Mouse (Mus musculus) limb, embryonic 14.5 days (tissue): ENCODE results near the gene Endog. TPM values are rescaled to one million over a fixed set of nuclear protein-coding genes. Genes with fewer than 3 reads are reported as not detected.

Experiments
- ATAC-seq: fragments of 200-750 bp; cut with Nextera tagmentation; 2 replicates; pipeline ENCODE4 v1.8.0; 2017; ENCODE audit warnings: low read depth, moderate number of reproducible peaks, moderate TSS enrichment; ENCODE audit not compliant: low FRiP score
- DNase-seq: peaks from one replicate; pipeline ENCODE4 v3.0.0-alpha.2; 2015; ENCODE audit warnings: low spot score
- H3K27ac ChIP-seq: fragments of 300-500 bp; sonication (generic); replicated peaks from 2 replicates; pipeline ENCODE4 v1.5.1; 2014; ENCODE audit warnings: low read depth, mild to moderate bottlenecking, low read length, moderate library complexity, mixed read lengths
- H3K27me3 ChIP-seq: fragments of 300-500 bp; sonication (generic); 2 replicates; pipeline ENCODE4 v1.6.1; 2014; ENCODE audit warnings: low read length, mixed read lengths; ENCODE audit not compliant: control insufficient read depth, insufficient read depth
- H3K36me3 ChIP-seq: fragments of 300-500 bp; sonication (generic); 2 replicates; pipeline ENCODE4 v1.6.1; 2014; ENCODE audit warnings: mild to moderate bottlenecking, low read length, moderate library complexity, mixed read lengths; ENCODE audit not compliant: control insufficient read depth, insufficient read depth
- H3K4me1 ChIP-seq: fragments of 300-500 bp; sonication (generic); 2 replicates; pipeline ENCODE4 v1.6.1; 2014; ENCODE audit warnings: antibody characterized with exemption, low read length, mixed read lengths; ENCODE audit not compliant: control insufficient read depth, insufficient read depth
- H3K4me2 ChIP-seq: fragments of 300-500 bp; sonication (generic); replicated peaks from 2 replicates; pipeline ENCODE4 v1.6.1; 2014; ENCODE audit warnings: low read depth, mild to moderate bottlenecking, low read length, moderate library complexity; ENCODE audit not compliant: severe bottlenecking
- H3K4me3 ChIP-seq: fragments of 300-500 bp; sonication (generic); replicated peaks from 2 replicates; pipeline ENCODE4 v1.5.1; 2014; ENCODE audit warnings: low read length
- H3K9ac ChIP-seq: fragments of 300-500 bp; sonication (generic); 2 replicates; pipeline ENCODE4 v1.6.1; 2014; ENCODE audit warnings: mild to moderate bottlenecking, low read depth, low read length, moderate library complexity; ENCODE audit not compliant: severe bottlenecking
- H3K9me3 ChIP-seq: fragments of 300-500 bp; sonication (generic); 2 replicates; pipeline ENCODE4 v1.6.1; 2016; ENCODE audit warnings: low read length; ENCODE audit not compliant: control insufficient read depth
- POLR2A ChIP-seq: fragments of 200-500 bp; IDR thresholded peaks from 2 replicates; pipeline ENCODE4 v1.8.0; 2012; ENCODE audit warnings: inconsistent platforms, mild to moderate bottlenecking, moderate library complexity, borderline replicate concordance; ENCODE audit not compliant: insufficient read depth, insufficient read length; ENCODE audit errors: extremely low read depth
- WGBS: fragments of 180-500 bp; shearing (Covaris S2); extraction: QIAGEN DNeasy Blood & Tissue Kit; methylation state at CpG from one replicate; pipeline ENCODE4 v1.1.7; 2014; 5-methylcytosine and 5-hydroxymethylcytosine counted together
- polyA plus RNA-seq, 2 experiments: library from polyadenylated mRNA; depleted of rRNA in 1 of 2; stranded (reverse) in 1 of 2; unstranded in 1 of 2; fragments of >200 nt; fragmentation: Nextera tagmentation in 1 of 2; extraction: Ambion mirVana in 1 of 2; gene quantifications; 2 replicates each; pipeline versions ENCODE4 v1.2.1 to v1.2.3; 2012 to 2014

Gene Endog
- polyA plus RNA-seq (2012; rRNA removed) (18.5 and 24.7 TPM in 2 replicates), polyA plus RNA-seq (2014; fragmentation: Nextera tagmentation; extraction: Ambion mirVana) (20.9 and 22.6 TPM in 2 replicates)

GRCm38 (mm10) chr2:30171371-30171996, at the start of gene Endog:
Gene Endog (plus strand): TSS chr2:30171493.
- Histone ChIP-seq H3K27me3 (no peaks in the 10 kb centered on the region), H3K36me3 (peaks cover 39% of the 10 kb centered on the region), H3K4me1 (no peaks in the 10 kb centered on the region), H3K9ac (peak within 1 kb of the TSS; percentile 67), H3K4me2 (peak within 1 kb of the TSS; percentile 94), H3K4me3 (peak within 1 kb of the TSS; percentile 61), H3K27ac (peak within 1 kb of the TSS; percentile 64), H3K9me3 (peaks cover 6% of the 10 kb centered on the region; the same call in 1 of the 2 replicates)
- 0 out of 2 replicates have a peak, but pooled peaks have one; percentile 66 for TF ChIP-seq POLR2A
- peak; percentile 93 for ATAC-seq
- peak; percentile 85 for DNase-seq
- WGBS: 2% methylated on average over 64 of the region's 75 CpGs

- no peak for ATAC-seq
- WGBS: 87% methylated on average over 5 of the region's 5 CpGs
These were observed 48.5 kb upstream of the Endog start for GRCm38 (mm10) chr2:30122766-30123165.

DNA sequence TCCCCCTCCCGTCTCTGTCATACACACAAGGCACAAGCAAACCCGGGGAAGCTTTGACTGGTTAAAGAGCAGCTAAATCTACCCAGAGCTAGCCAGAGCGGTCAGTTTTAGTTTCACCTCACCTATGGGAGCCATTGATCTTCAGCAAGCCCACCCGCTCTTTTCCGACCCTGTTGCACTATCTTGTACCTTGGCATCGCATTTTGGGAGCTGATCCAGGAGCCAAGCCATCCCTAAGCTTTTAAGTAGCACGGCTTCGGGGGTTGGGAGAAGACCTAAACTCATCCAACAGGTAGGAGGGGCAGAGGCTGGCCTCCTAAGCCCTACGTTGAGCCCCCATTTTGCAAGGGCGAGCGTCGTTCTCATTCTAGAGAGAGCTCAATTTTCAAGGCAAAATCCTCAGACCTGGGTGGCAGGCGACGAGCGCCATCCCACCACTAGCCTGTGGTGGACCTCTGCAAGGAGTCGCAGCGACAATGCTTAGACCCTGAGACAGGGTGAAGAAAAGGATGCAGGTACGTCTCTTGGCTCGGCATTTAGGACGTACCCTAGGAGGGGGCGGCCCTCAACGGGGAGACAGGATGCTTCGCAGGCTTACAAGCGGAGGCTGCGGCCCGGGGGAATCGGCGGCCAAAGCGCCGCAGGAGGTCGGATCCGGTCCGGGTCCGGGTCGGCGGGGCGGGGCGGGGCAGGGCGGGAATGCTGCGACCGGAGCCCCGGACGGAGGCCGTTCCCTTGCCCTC, 47.4 kb upstream of the Endog start:
- H3K4me3 ChIP-seq: peak overlapping the region; percentile 83
- DNase-seq (peak; percentile 26), ATAC-seq (peak; percentile 66)
- H3K27me3 ChIP-seq: no peaks in the 10 kb centered on the region
- H3K4me2 ChIP-seq: peak overlapping the region; percentile 91
- peaks cover 13% of the 10 kb centered on the region; the same call in 1 of the 2 replicates for H3K4me1 ChIP-seq
- peaks cover 14% of the 10 kb centered on the region for H3K36me3 ChIP-seq
- 3% methylated on average over 39 of the region's 44 CpGs for WGBS
- no peak for TF ChIP-seq POLR2A
- H3K9ac ChIP-seq: peak overlapping the region; percentile 89
- no peaks in the 10 kb centered on the region for H3K9me3 ChIP-seq
- H3K27ac ChIP-seq: peak overlapping the region; percentile 91

More at GRCm38 (mm10) chr2:30122766-30123165, 48.5 kb upstream of the Endog start:
- Histone ChIP-seq H3K27me3 (no peaks in the 10 kb centered on the region), H3K36me3 (peaks cover 14% of the 10 kb centered on the region), H3K9ac (no peak overlapping the region), H3K4me1 (peaks cover 13% of the 10 kb centered on the region; the same call in 1 of the 2 replicates), H3K4me2 (no peak overlapping the region), H3K4me3 (no peak overlapping the region), H3K9me3 (no peaks in the 10 kb centered on the region), H3K27ac (no peak overlapping the region)
- TF ChIP-seq POLR2A: no peak
- no peak for DNase-seq

DNA sequence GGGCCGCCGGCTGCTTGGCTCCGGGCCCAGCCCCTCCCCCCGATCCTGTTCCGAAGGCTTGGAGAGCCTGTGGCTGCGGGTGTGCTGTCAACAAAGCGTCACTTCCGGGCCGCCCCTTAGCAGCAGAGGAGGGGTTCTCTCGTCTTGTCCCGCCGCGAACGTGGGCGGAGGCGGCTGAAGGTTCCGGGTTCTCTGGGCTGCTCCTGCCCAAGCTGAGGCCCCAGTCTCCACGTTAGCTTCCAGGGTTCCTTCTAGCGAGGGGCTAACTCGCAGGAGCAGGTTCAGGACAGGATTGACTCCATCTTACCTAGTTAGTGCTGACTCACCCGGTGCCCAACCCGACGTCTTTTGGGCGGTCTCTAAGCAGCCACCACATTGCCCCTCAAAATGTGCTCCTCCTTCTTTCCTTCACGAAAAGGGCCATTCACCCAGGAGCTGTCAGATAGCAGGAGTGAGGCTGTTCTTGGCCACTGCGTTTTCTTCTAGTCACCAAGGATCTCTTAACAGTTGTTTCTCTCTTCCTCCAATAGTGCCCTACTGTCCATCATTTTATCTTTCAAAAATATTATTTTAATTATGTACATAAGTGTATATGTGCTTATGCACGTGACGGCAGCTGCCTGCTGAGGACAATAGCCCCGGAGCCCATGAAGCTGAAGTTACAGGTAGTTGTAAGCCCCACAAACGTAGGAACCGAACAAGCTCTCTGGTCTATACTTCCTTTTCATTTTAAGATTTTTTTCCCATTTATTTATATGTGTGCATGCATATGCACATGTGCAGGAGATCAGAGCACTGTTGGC, 46.6 kb upstream of the Endog start, which contains the start of gene Zer1:
TSS of gene Zer1 (minus strand) at position 114 of the 803 bp plus-strand sequence.
- 10% methylated on average over 28 of the region's 31 CpGs for WGBS
- H3K9me3 ChIP-seq: no peaks in the 10 kb centered on the region
- ATAC-seq: peak; percentile 97
- H3K4me2 ChIP-seq: peak within 1 kb of the TSS; percentile 91
- peaks cover 14% of the 10 kb centered on the region for H3K36me3 ChIP-seq
- no peaks in the 10 kb centered on the region for H3K27me3 ChIP-seq
- TF ChIP-seq POLR2A: no peak; the same call in 1 of the 2 replicates
- H3K9ac ChIP-seq: peak within 1 kb of the TSS; percentile 89
- peaks cover 13% of the 10 kb centered on the region; the same call in 1 of the 2 replicates for H3K4me1 ChIP-seq
- peak within 1 kb of the TSS; percentile 83 for H3K4me3 ChIP-seq
- H3K27ac ChIP-seq: peak within 1 kb of the TSS; percentile 91
- peak; percentile 94 for DNase-seq
